Mouse (Mus musculus) layer of hippocampus, postnatal 36 days (tissue): ENCODE results near the gene Xkrx. TPM values are rescaled to one million over a fixed set of nuclear protein-coding genes. Genes with fewer than 3 reads are reported as not detected.
"Not testable (repeated sequence)": the region's sequence is repeated elsewhere in the genome, so short reads cannot be mapped to it uniquely, and the experiment has no call there.

Experiments used
- DNase-seq, 2 experiments: peaks; one replicate each; pipeline ENCODE4 v3.0.0; 2022
- total RNA-seq, 2 experiments: library from RNA; stranded (reverse); gene quantifications; 2 replicates each; pipeline ENCODE4 v1.2.3; 2021

The Xkrx gene
- under 1 TPM; 0.38 to 0.50 TPM for total RNA-seq

- no peak for DNase-seq
These were observed at the start of gene Xkrx for GRCm38 (mm10) chrX:134162043-134162720. Gene Xkrx, minus strand, starts transcription at chrX:134162076.

GRCm38 (mm10) chrX:134211151-134211642 is 49.3 kb upstream of the Xkrx start:
- no peak for DNase-seq

GRCm38 (mm10) chrX:134208491-134208890 is 46.6 kb upstream of the Xkrx start:
- DNase-seq = no peak

- DNase-seq = not testable (repeated sequence)
These were observed 25.3 kb upstream of the Xkrx start, which contains the start of gene Arl13a for GRCm38 (mm10) chrX:134187201-134187600. Gene Arl13a, plus strand, starts transcription at chrX:134187501.

- no peak for DNase-seq
These were observed 12.8 kb upstream of the Xkrx start for GRCm38 (mm10) chrX:134174699-134175098.

GRCm38 (mm10) chrX:134170584-134170983 is 8.7 kb upstream of the Xkrx start:
- DNase-seq = no peak

GRCm38 (mm10) chrX:134163484-134163883 is 1.6 kb upstream of the Xkrx start:
- no peak for DNase-seq

GRCm38 (mm10) chrX:134162826-134163225 is 950 bp upstream of the Xkrx start:
- DNase-seq = peak in 1 of 2 experiments; percentile 6

- DNase-seq = no peak
These were observed 1.4 kb downstream of the Xkrx start for GRCm38 (mm10) chrX:134160442-134160841.

- no peak for DNase-seq
These were observed 3.7 kb downstream of the Xkrx start for GRCm38 (mm10) chrX:134158151-134158550.

- no peak for DNase-seq
These were observed 19.9 kb downstream of the Xkrx start for GRCm38 (mm10) chrX:134141986-134142385.

- DNase-seq = no peak
These were observed 20.3 kb downstream of the Xkrx start for GRCm38 (mm10) chrX:134141551-134141950.

GRCm38 (mm10) chrX:134140024-134140423 is 21.9 kb downstream of the Xkrx start:
- DNase-seq = no peak

GRCm38 (mm10) chrX:134133821-134134220 is 28.1 kb downstream of the Xkrx start:
- DNase-seq = no peak

GRCm38 (mm10) chrX:134132295-134132694 is 29.6 kb downstream of the Xkrx start:
- no peak for DNase-seq

GRCm38 (mm10) chrX:134128549-134128948 is 33.3 kb downstream of the Xkrx start:
- DNase-seq = no peak

GRCm38 (mm10) chrX:134116417-134116816 is 45.5 kb downstream of the Xkrx start:
- no peak for DNase-seq

GRCm38 (mm10) chrX:134111767-134112166 is 50.1 kb downstream of the Xkrx start:
- DNase-seq = no peak

- DNase-seq = peak in 1 of 2 experiments; percentile 2
These were observed 59.2 kb downstream of the Xkrx start for GRCm38 (mm10) chrX:134102641-134103040.

Other genes with a start within 250 kb of the Xkrx start
- 1 to 10 TPM; 1.3 to 1.7 TPM for gene Sytl4, start 180.3 kb downstream of the Xkrx start, total RNA-seq
- gene Cstf2, start 102.9 kb downstream of the Xkrx start, total RNA-seq = 100 to 1,000 TPM; 101 to 103 TPM
- gene Arl13a, start 25.4 kb upstream of the Xkrx start, total RNA-seq = not detected
- not detected for gene Nox1, start 59.9 kb upstream of the Xkrx start, total RNA-seq
- 10 to 100 TPM in 1 of 2 experiments, 1 to 10 TPM in 1; 8.9 to 10.5 TPM for gene Trmt2b, start 114.9 kb upstream of the Xkrx start, total RNA-seq
- gene Tmem35a, start 133.1 kb upstream of the Xkrx start, total RNA-seq = 10 to 100 TPM; 54.5 to 54.8 TPM
- 1 to 10 TPM in 1 of 2 experiments, under 1 TPM in 1; 0.45 to 1.1 TPM for gene Cenpi, start 146.0 kb upstream of the Xkrx start, total RNA-seq
- gene Drp2, start 242.5 kb upstream of the Xkrx start, total RNA-seq = 10 to 100 TPM; 43.9 to 48.6 TPM